11 mouse cellular contexts compared by ENCODE assay signal in the genomic region with DNA sequence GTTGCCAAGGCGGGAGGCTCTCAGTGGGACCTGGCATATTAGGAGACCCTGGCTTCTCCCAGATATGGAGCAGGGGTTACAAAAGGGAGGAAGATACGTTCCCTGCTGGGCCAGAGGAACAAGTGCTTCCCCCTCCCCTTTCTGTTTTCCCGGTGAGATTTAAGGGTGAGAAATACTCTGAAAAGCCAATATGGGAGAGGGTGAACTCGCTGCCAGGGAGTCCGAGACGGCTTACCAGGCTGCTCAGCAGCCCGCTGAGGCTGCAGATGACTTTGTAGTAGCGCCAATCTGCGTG. TPM values are rescaled to one million over a fixed set of nuclear protein-coding genes. Genes with fewer than 3 reads are reported as not detected.
DNase-seq lines count a peak whose midpoint lies in the region; ATAC-seq lines count a peak whose summit lies in the region.
"Had no signal": no experiment of that assay in that cellular context is flagged by ENCODE, and none has a peak within 500 bp of the region (broad histone marks: within the 10 kb centered on the region; RNA-seq: fewer than 3 reads in every experiment).

No protein-coding gene starts in this region.

- H3K4me1 ChIP-seq in neural tube, embryonic 11.5 days (ENCODE audit: control insufficient read depth, insufficient read depth, low read length), result peaks cover 7% of the 10 kb centered on the region; the same call in 1 of the 2 replicates
- H3K4me1 ChIP-seq in limb, embryonic 13.5 days, result peaks cover 30% of the 10 kb centered on the region
- H3K4me1 ChIP-seq in stomach, embryonic 15.5 days, result peaks cover 22% of the 10 kb centered on the region

- no peak for ATAC-seq in neural tube, embryonic 11.5 days (ENCODE audit: insufficient read depth, low FRiP score, low TSS enrichment)
- ATAC-seq in limb, embryonic 13.5 days (ENCODE audit: low FRiP score, low read depth), result no peak
- no peak for ATAC-seq in stomach, embryonic 15.5 days (ENCODE audit: insufficient read depth, low FRiP score, low read depth)

- H3K4me3 ChIP-seq in neural tube, embryonic 11.5 days (ENCODE audit: low read depth, low read length), result peak overlapping the region; percentile 26
- peak overlapping the region; percentile 40 for H3K4me3 ChIP-seq in limb, embryonic 13.5 days
- peak overlapping the region; percentile 32 for H3K4me3 ChIP-seq in stomach, embryonic 15.5 days (replicated peaks)

- H3K9me3 ChIP-seq in neural tube, embryonic 11.5 days (ENCODE audit: control insufficient read depth, low read length), result no peaks in the 10 kb centered on the region
- no peaks in the 10 kb centered on the region for H3K9me3 ChIP-seq in limb, embryonic 13.5 days
- no peaks in the 10 kb centered on the region for H3K9me3 ChIP-seq in stomach, embryonic 15.5 days

- H3K27ac ChIP-seq in neural tube, embryonic 11.5 days (ENCODE audit: low read depth, low read length), result no peak overlapping the region
- peak overlapping the region; percentile 0; the same call in 1 of the 2 replicates for H3K27ac ChIP-seq in limb, embryonic 13.5 days
- H3K27ac ChIP-seq in stomach, embryonic 15.5 days, result 0 out of 2 replicates have a peak overlapping the region, but pooled peaks have one; percentile 13

- intact Hi-C loops in left cerebral cortex, postnatal 10 days (cut with DNase I), result loop anchor here (2.0 kb wide), 1 partner anchor 27 kb away; a partner anchor contains a TSS

- H3K4me2 ChIP-seq in neural tube, embryonic 11.5 days (ENCODE audit: low read depth), result peak overlapping the region; percentile 64
- peak overlapping the region; percentile 76 for H3K4me2 ChIP-seq in limb, embryonic 13.5 days (replicated peaks)
- peak overlapping the region; percentile 72 for H3K4me2 ChIP-seq in stomach, embryonic 15.5 days

- DNase-seq in cerebellum, adult 9-10 months, result peak; percentile 65
- no peak for DNase-seq in cerebellum, adult 11 months
- DNase-seq in neural tube, embryonic 11.5 days (ENCODE audit: low spot score), result no peak
- DNase-seq in neural tube, embryonic 10.5 days (ENCODE audit: extremely low spot score, low spot score), result no peak
- DNase-seq in embryo, embryonic 9.5 days (ENCODE audit: extremely low spot score), result no peak
- DNase-seq in left cerebral cortex, postnatal 10 days (ENCODE audit: extremely low spot score in 1 of 2, low spot score in 2 of 2), result no peak
- DNase-seq: thymus, postnatal 14 days had no signal

- WGBS in neural tube, embryonic 11.5 days, result 9% methylated on average over 9 of the region's 9 CpGs
- 7% methylated on average over 9 of the region's 9 CpGs for WGBS in limb, embryonic 13.5 days
- WGBS in stomach, embryonic 15.5 days, result 13% methylated on average over 9 of the region's 9 CpGs

- peak overlapping the region; percentile 48; the same call in 1 of the 2 replicates for H3K9ac ChIP-seq in neural tube, embryonic 11.5 days (ENCODE audit: low read length)
- peak overlapping the region; percentile 60 for H3K9ac ChIP-seq in limb, embryonic 13.5 days
- peak overlapping the region; percentile 29; the same call in 1 of the 2 replicates for H3K9ac ChIP-seq in stomach, embryonic 15.5 days

- H3K36me3 ChIP-seq in neural tube, embryonic 11.5 days (ENCODE audit: control insufficient read depth, insufficient read depth, low read length), result no peaks in the 10 kb centered on the region
- no peaks in the 10 kb centered on the region for H3K36me3 ChIP-seq in limb, embryonic 13.5 days
- no peaks in the 10 kb centered on the region for H3K36me3 ChIP-seq in stomach, embryonic 15.5 days

- H3K27me3 ChIP-seq in neural tube, embryonic 11.5 days (ENCODE audit: control insufficient read depth, insufficient read depth, low read length), result no peaks in the 10 kb centered on the region
- peaks cover 34% of the 10 kb centered on the region for H3K27me3 ChIP-seq in limb, embryonic 13.5 days
- no peaks in the 10 kb centered on the region for H3K27me3 ChIP-seq in stomach, embryonic 15.5 days (replicated peaks)

RNA-seq across cellular contexts. Expression of a gene that starts 26.7 kb away (rescaled TPM):
- 1,603 and 1,604 TPM in 2 replicates for polyA plus RNA-seq in neural tube, embryonic 11.5 days (2014; fragmentation: Nextera tagmentation; extraction: Ambion mirVana)
- 943 and 968 TPM in 2 replicates for polyA plus RNA-seq in limb, embryonic 13.5 days (2015; fragmentation: Nextera tagmentation; extraction: Ambion mirVana)
- 879 and 956 TPM in 2 replicates for polyA plus RNA-seq in stomach, embryonic 15.5 days (2015; fragmentation: Nextera tagmentation; extraction: Ambion mirVana)
- total RNA-seq in left cerebral cortex, postnatal 10 days (2021), result 1,000 to 10,000 TPM; 2,409 to 2,430 TPM

RNA-seq across cellular contexts. Expression of a gene that starts 45.8 kb away (rescaled TPM):
- polyA plus RNA-seq in neural tube, embryonic 11.5 days (2014; fragmentation: Nextera tagmentation; extraction: Ambion mirVana), result 0.39 TPM in 1 of 2 replicates, not detected in the other
- polyA plus RNA-seq in limb, embryonic 13.5 days (2015; fragmentation: Nextera tagmentation; extraction: Ambion mirVana), result not detected in 2 replicates
- polyA plus RNA-seq in stomach, embryonic 15.5 days (2015; fragmentation: Nextera tagmentation; extraction: Ambion mirVana), result not detected in 2 replicates
- total RNA-seq in left cerebral cortex, postnatal 10 days (2021), result under 1 TPM in 1 of 2 experiments, not detected in 1; 0.56 TPM
- total RNA-seq: left cerebral cortex, adult 18-20 months had no signal
- polyA plus RNA-seq: brain, embryonic 14.5 days had no signal
